Mouse (Mus musculus) T-cell, adult 2 months (primary cell): ENCODE data around the gene Adgrl2.

Source experiments
- DNase-seq: peaks from one replicate; pipeline ENCODE4 v3.0.0; 2022; ENCODE audit warnings: low spot score

Adgrl2 gene

GRCm38 (mm10) chr3:148885184-148885583, 105.2 kb downstream of the Adgrl2 start:
- DNase-seq = no peak

GRCm38 (mm10) chr3:148881431-148881830, 108.9 kb downstream of the Adgrl2 start:
- no peak for DNase-seq

GRCm38 (mm10) chr3:148872563-148872962, 117.8 kb downstream of the Adgrl2 start:
- DNase-seq = no peak

- DNase-seq = no peak
Observed at GRCm38 (mm10) chr3:148871792-148872464, 118.4 kb downstream of the Adgrl2 start.

GRCm38 (mm10) chr3:148867618-148868017, 122.7 kb downstream of the Adgrl2 start:
- peak; percentile 37 for DNase-seq

GRCm38 (mm10) chr3:148866633-148867032, 123.7 kb downstream of the Adgrl2 start:
- DNase-seq = no peak

- no peak for DNase-seq
Observed at GRCm38 (mm10) chr3:148866053-148866452, 124.3 kb downstream of the Adgrl2 start.

GRCm38 (mm10) chr3:148865234-148865633, 125.1 kb downstream of the Adgrl2 start:
- no peak for DNase-seq

GRCm38 (mm10) chr3:148861860-148862259, 128.5 kb downstream of the Adgrl2 start:
- no peak for DNase-seq

- no peak for DNase-seq
Observed at GRCm38 (mm10) chr3:148854306-148854910, 135.9 kb downstream of the Adgrl2 start.

GRCm38 (mm10) chr3:148853372-148853771, 137.0 kb downstream of the Adgrl2 start:
- no peak for DNase-seq

GRCm38 (mm10) chr3:148852556-148852955, 137.8 kb downstream of the Adgrl2 start:
- DNase-seq = peak; percentile 60

GRCm38 (mm10) chr3:148850821-148851220, 139.5 kb downstream of the Adgrl2 start:
- DNase-seq = peak; percentile 37

- no peak for DNase-seq
Observed at GRCm38 (mm10) chr3:148848366-148848765, 142.0 kb downstream of the Adgrl2 start.

- DNase-seq = no peak
Observed at GRCm38 (mm10) chr3:148844182-148844581, 146.2 kb downstream of the Adgrl2 start.

GRCm38 (mm10) chr3:148842533-148842932, 147.8 kb downstream of the Adgrl2 start:
- DNase-seq = no peak

GRCm38 (mm10) chr3:148838835-148839296, 151.5 kb downstream of the Adgrl2 start:
- no peak for DNase-seq

- no peak for DNase-seq
Observed at GRCm38 (mm10) chr3:148838095-148838834, 152.1 kb downstream of the Adgrl2 start.

GRCm38 (mm10) chr3:148835136-148835535, 155.2 kb downstream of the Adgrl2 start:
- DNase-seq = no peak

- DNase-seq = no peak
Observed at GRCm38 (mm10) chr3:148833070-148833769, 157.1 kb downstream of the Adgrl2 start.

- no peak for DNase-seq
Observed at GRCm38 (mm10) chr3:148832001-148832400, 158.4 kb downstream of the Adgrl2 start.

GRCm38 (mm10) chr3:148828519-148828918, 161.8 kb downstream of the Adgrl2 start:
- no peak for DNase-seq
